Comparison of ENCODE assay signal across 9 mouse cellular contexts in the genomic region with DNA sequence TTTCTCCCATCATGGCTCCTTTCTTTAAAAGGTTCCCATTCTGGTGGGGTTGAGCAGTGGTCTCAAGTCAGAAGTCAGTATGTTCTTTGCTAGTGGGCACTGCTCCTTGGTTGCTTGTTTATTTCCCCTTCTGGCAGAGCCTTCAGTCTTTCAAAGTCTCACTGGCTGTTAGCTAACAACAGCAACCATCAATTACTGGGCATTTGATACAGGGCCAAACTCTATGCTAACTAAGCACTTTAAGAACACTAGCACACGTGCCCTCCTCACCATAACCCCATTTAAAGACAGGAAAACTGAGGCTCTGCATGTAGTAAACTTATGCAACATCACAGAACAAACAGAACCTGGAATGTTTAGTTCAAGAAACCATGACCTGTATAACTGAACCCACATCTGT. TPM values are rescaled to one million over a fixed set of nuclear protein-coding genes. Genes with fewer than 3 reads are reported as not detected.
DNase-seq lines count a peak whose midpoint lies in the region; ATAC-seq lines count a peak whose summit lies in the region.
"Had no signal": no experiment of that assay in that cellular context is flagged by ENCODE, and none has a peak within 500 bp of the region (broad histone marks: within the 10 kb centered on the region; RNA-seq: fewer than 3 reads in every experiment).

No protein-coding gene starts in this region.

- H3K9ac ChIP-seq in heart, embryonic 16.5 days (ENCODE audit: low read length) = no peak overlapping the region
- H3K9ac ChIP-seq in hindbrain, embryonic 11.5 days (ENCODE audit: low read depth, low read length) = no peak overlapping the region
- H3K9ac ChIP-seq in midbrain, embryonic 15.5 days = no peak overlapping the region
- H3K9ac ChIP-seq: liver, embryonic 14.5 days had no signal

- ATAC-seq in heart, embryonic 16.5 days (replicated peaks; ENCODE audit: extremely low read depth, insufficient read depth, low FRiP score) = no peak
- peak; percentile 8 for ATAC-seq in hindbrain, embryonic 11.5 days (ENCODE audit: low FRiP score)
- ATAC-seq in midbrain, embryonic 15.5 days (replicated peaks) = no peak; the same call in 1 of the 2 replicates
- no peak for ATAC-seq in activated CD4-positive, CD25-positive, alpha-beta regulatory T cell, adult 4 months

- peaks cover 4% of the 10 kb centered on the region for H3K4me1 ChIP-seq in heart, embryonic 16.5 days (ENCODE audit: control insufficient read depth, insufficient read depth, low read length)
- no peaks in the 10 kb centered on the region for H3K4me1 ChIP-seq in hindbrain, embryonic 11.5 days (replicated peaks; ENCODE audit: control insufficient read depth, insufficient read depth, low read length)
- peaks cover 11% of the 10 kb centered on the region for H3K4me1 ChIP-seq in midbrain, embryonic 15.5 days

- no peak for DNase-seq in heart, adult 11 months
- DNase-seq in NIH3T3 (ENCODE audit: low read depth) = peak; percentile 30
- DNase-seq in hindbrain, embryonic 11.5 days (ENCODE audit: low spot score) = no peak
- DNase-seq in spleen, postnatal 14 days (ENCODE audit: low spot score in 2 of 2) = no peak
- DNase-seq in natural killer cell, adult 2 months (ENCODE audit: low spot score in 2 of 2) = no peak

- WGBS in heart, embryonic 16.5 days = 67% methylated on average over 1 of the region's 1 CpGs
- WGBS in hindbrain, embryonic 11.5 days = 60% methylated on average over 1 of the region's 1 CpGs
- WGBS in midbrain, embryonic 15.5 days = 37% methylated on average over 1 of the region's 1 CpGs

- H3K27me3 ChIP-seq in heart, embryonic 16.5 days (ENCODE audit: control insufficient read depth, insufficient read depth, low read length) = no peaks in the 10 kb centered on the region
- H3K27me3 ChIP-seq in hindbrain, embryonic 11.5 days (ENCODE audit: control insufficient read depth, insufficient read depth, low read length) = no peaks in the 10 kb centered on the region
- no peaks in the 10 kb centered on the region for H3K27me3 ChIP-seq in midbrain, embryonic 15.5 days (replicated peaks)

- H3K4me2 ChIP-seq in heart, embryonic 16.5 days (ENCODE audit: low read depth, low read length) = no peak overlapping the region
- H3K4me2 ChIP-seq in hindbrain, embryonic 11.5 days (replicated peaks; ENCODE audit: low read depth, low read length) = no peak overlapping the region
- no peak overlapping the region for H3K4me2 ChIP-seq in midbrain, embryonic 15.5 days

- peaks cover 6% of the 10 kb centered on the region for H3K36me3 ChIP-seq in heart, embryonic 16.5 days (ENCODE audit: control insufficient read depth, insufficient read depth)
- no peaks in the 10 kb centered on the region; the same call in 1 of the 2 replicates for H3K36me3 ChIP-seq in hindbrain, embryonic 11.5 days (ENCODE audit: control insufficient read depth, insufficient read depth, low read length)
- H3K36me3 ChIP-seq in midbrain, embryonic 15.5 days (replicated peaks) = 0 out of 2 replicates have a peak, but pooled peaks cover 2% of the 10 kb centered on the region

- peak overlapping the region; percentile 64 for H3K27ac ChIP-seq in heart, embryonic 16.5 days (ENCODE audit: low read length)
- H3K27ac ChIP-seq in hindbrain, embryonic 11.5 days (ENCODE audit: low read depth, low read length) = peak overlapping the region; percentile 38
- H3K27ac ChIP-seq in midbrain, embryonic 15.5 days = peak overlapping the region; percentile 61; the same call in 1 of the 2 replicates
- H3K27ac ChIP-seq: liver, embryonic 14.5 days had no signal

- H3K9me3 ChIP-seq in heart, embryonic 16.5 days (replicated peaks; ENCODE audit: control insufficient read depth, low read length) = no peaks in the 10 kb centered on the region
- no peaks in the 10 kb centered on the region for H3K9me3 ChIP-seq in hindbrain, embryonic 11.5 days (ENCODE audit: control insufficient read depth, low read length)
- no peaks in the 10 kb centered on the region for H3K9me3 ChIP-seq in midbrain, embryonic 15.5 days

- H3K4me3 ChIP-seq in heart, embryonic 16.5 days (ENCODE audit: low read length) = no peak overlapping the region
- no peak overlapping the region for H3K4me3 ChIP-seq in hindbrain, embryonic 11.5 days (ENCODE audit: low read depth, low read length)
- no peak overlapping the region for H3K4me3 ChIP-seq in midbrain, embryonic 15.5 days

RNA-seq across cellular contexts. Expression of gene Lyrm1, which starts 33.5 kb away (rescaled TPM):
- polyA plus RNA-seq in heart, embryonic 16.5 days (2015; fragmentation: Nextera tagmentation; extraction: Ambion mirVana) = 7.6 and 8.3 TPM in 2 replicates
- polyA plus RNA-seq in hindbrain, embryonic 11.5 days (2014; fragmentation: Nextera tagmentation; extraction: Ambion mirVana) = 16.1 and 16.7 TPM in 2 replicates
- 18.0 and 18.6 TPM in 2 replicates for polyA plus RNA-seq in midbrain, embryonic 15.5 days (2015; fragmentation: Nextera tagmentation; extraction: Ambion mirVana)
- 10 to 100 TPM; 20.3 to 22.3 TPM for polyA plus RNA-seq in activated CD4-positive, CD25-positive, alpha-beta regulatory T cell, adult 4 months (2017; shearing (Covaris generic))

RNA-seq across cellular contexts. Expression of gene Dcun1d3, which starts 33.9 kb away (rescaled TPM):
- polyA plus RNA-seq in heart, embryonic 16.5 days (2015; fragmentation: Nextera tagmentation; extraction: Ambion mirVana) = 6.5 and 8.1 TPM in 2 replicates
- 10.0 and 11.8 TPM in 2 replicates for polyA plus RNA-seq in hindbrain, embryonic 11.5 days (2014; fragmentation: Nextera tagmentation; extraction: Ambion mirVana)
- polyA plus RNA-seq in midbrain, embryonic 15.5 days (2015; fragmentation: Nextera tagmentation; extraction: Ambion mirVana) = 18.3 and 19.9 TPM in 2 replicates
- polyA plus RNA-seq in activated CD4-positive, CD25-positive, alpha-beta regulatory T cell, adult 4 months (2017; shearing (Covaris generic)) = 1 to 10 TPM; 6.1 to 7.7 TPM
